Mouse (Mus musculus): ENCODE results near the gene Gm12184.
"Not testable (repeated sequence)": the region's sequence is repeated elsewhere in the genome, so short reads cannot be mapped to it uniquely, and the experiment has no call there.

Gene Gm12184

DNA sequence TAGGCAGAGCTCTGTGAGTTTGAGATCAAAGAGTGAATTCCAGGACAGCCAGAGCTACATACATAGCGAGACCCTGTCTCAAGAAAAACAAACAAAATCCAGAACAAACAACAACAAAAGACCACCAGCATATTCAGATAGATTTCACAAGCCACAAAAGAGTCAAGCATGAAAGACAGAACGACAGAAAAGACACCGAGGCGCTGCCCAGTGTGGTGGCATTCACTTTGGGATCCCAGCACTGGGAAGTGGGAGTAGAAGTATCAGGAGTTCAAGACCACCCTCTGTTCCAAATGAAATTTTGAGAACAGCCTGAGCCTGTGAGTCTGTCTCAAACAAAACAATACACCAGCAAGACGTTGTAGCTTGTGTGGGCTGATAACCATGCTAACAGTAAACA lies 20.4 kb upstream of the Gm12184 start:
- no peak for DNase-seq (ENCODE audit: low spot score in 2 of 2)

GRCm38 (mm10) chr11:48846362-48846761 lies 19.9 kb upstream of the Gm12184 start:
- DNase-seq (ENCODE audit: low spot score in 2 of 2), result not testable (repeated sequence)

GRCm38 (mm10) chr11:48845244-48845815 lies 18.9 kb upstream of the Gm12184 start:
- no peak for DNase-seq (ENCODE audit: low spot score in 2 of 2)

- DNase-seq (ENCODE audit: low spot score in 2 of 2), result no peak
These were observed 17.9 kb upstream of the Gm12184 start for GRCm38 (mm10) chr11:48844309-48844708.

DNA sequence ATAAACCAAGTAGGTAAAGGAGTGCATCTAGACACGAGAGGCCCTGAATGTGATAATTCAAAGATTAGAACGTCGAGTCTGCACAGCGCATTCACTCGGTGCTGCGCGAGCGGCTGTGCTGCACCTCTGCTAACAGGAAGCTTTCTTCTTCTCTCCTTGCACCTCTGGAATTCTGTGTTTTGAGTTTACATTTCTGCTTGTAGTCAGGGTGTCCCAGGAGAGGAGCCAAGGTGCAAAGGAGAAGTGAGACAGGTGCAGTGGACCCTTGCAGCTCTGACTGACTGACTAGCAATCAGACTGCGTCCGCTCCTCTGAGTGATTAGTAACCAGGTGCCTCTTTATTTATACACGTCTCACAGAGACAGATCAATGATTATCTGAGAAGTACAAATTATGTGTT lies 16.7 kb upstream of the Gm12184 start:
- no peak for DNase-seq (ENCODE audit: low spot score in 2 of 2)

- no peak for DNase-seq (ENCODE audit: low spot score in 2 of 2)
These were observed 15.9 kb upstream of the Gm12184 start for GRCm38 (mm10) chr11:48842378-48842792.

GRCm38 (mm10) chr11:48841213-48841612 lies 14.8 kb upstream of the Gm12184 start:
- no peak for DNase-seq (ENCODE audit: low spot score in 2 of 2)

GRCm38 (mm10) chr11:48840805-48841204 lies 14.3 kb upstream of the Gm12184 start:
- no peak for DNase-seq (ENCODE audit: low spot score in 2 of 2)

- no peak for DNase-seq (ENCODE audit: low spot score in 2 of 2)
These were observed 12.6 kb upstream of the Gm12184 start for GRCm38 (mm10) chr11:48838879-48839680.

DNA sequence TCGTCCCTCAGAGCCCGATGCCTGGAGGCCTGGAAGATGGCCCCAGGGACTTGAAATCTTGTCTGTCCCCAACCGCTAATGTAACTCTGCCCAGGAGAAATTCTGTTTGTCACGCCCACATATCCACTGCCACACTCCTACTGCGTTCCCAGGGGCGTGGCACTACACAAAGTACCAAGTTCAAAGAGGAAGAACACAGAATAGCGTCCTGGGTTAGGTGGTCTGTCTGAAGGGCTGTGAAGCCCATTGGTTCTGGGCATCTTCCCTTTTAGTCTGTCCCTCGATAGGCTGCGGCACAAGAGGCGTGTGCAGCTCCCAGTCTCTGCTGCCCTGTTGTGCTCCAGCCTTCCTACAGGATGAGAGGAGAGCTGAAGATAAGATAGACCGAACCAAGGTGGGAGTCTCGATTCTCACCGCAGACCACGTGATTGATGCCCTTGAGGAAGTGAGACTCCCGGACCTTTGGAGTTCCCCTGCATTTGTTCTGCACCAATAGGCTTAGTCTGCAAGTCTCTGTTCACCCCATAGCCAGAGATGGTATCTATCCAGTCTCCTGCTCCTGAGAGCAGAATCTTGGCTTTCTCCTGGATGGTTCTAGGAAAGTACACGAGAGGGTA lies 11.8 kb upstream of the Gm12184 start:
- no peak for DNase-seq (ENCODE audit: low spot score in 2 of 2)

GRCm38 (mm10) chr11:48837310-48838180 lies 11.1 kb upstream of the Gm12184 start:
- peak; percentile 19 to 20 for DNase-seq (ENCODE audit: low spot score in 2 of 2)

- DNase-seq (ENCODE audit: low spot score in 2 of 2), result no peak
These were observed 10.5 kb upstream of the Gm12184 start for GRCm38 (mm10) chr11:48836990-48837309.

GRCm38 (mm10) chr11:48835923-48836322 lies 9.5 kb upstream of the Gm12184 start:
- no peak for DNase-seq (ENCODE audit: low spot score in 2 of 2)

- peak; percentile 93 to 95 for DNase-seq (ENCODE audit: low spot score in 2 of 2)
These were observed 7.5 kb upstream of the Gm12184 start for GRCm38 (mm10) chr11:48833731-48834639.

DNA sequence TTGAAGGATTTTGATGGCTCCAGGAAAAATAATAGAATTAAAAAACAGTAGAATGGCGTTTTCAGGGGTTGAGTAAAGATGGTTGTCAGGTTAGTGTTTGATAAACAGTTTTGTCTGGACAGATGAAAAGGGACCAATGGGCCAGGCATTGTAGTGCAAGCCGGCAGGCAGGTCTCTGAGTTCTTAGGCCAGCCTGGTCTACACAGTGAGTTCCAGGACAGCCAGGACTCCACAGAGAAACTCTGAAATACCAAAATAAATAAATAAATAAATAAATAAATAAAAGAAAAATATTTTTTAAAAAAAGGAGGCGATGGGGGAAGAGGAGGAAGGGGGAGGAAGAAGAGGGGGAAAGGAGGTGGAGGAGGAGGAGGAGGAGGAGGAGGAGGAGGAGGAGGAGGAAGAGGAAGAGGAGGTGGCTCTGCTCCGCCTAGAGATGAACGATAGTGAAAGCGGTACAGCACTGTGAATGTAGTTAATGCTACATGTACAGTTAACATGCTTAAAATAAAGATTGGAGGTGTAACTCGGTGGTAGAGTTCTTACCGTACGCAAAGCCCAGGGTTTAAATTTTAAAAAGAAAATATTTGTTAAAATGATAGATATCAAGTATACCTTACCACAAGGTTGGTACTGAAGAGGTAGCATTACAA lies 6.7 kb upstream of the Gm12184 start:
- no peak for DNase-seq (ENCODE audit: low spot score in 2 of 2)

GRCm38 (mm10) chr11:48831273-48831672 lies 4.8 kb upstream of the Gm12184 start:
- DNase-seq (ENCODE audit: low spot score in 2 of 2), result no peak

DNA sequence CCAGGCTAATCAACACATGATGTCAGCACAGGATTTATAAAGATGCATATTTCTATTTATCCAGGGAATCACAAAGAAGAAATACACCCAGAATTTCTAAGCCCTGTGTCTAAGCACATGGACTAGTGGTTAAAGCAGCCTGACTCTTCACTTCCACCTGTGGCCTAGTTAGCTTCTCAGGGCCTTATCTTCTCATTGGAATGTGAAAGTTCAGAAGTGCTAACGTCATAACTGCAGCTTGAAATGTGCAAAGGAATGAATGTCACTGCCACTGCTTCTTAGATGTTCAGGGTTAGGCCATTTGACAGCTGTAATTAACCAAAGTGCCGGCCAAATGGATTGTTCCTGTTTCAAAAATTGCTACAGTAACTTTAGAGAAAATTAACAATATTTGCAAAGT lies 3.8 kb upstream of the Gm12184 start:
- DNase-seq (ENCODE audit: low spot score in 2 of 2), result no peak

DNA sequence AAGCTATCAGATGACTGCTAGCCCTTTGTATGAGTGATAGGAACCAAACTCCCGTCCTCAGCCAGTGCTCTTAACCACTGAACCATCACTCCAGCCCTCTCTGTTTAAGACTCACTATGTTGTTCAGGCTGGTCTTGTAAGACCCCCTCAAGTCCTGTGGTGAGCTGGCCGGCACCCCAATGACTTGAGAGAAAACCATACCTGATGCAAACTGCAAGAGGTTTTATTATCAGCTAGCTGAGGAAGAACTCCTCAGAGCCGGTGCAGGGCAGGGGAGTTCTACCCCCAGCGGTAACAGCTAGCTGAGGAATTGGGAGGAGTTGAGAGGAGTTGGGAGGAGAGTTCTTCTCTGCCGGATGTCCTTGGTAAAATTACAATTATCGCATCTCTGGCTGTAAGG lies 1.5 kb upstream of the Gm12184 start:
- no peak for DNase-seq (ENCODE audit: low spot score in 2 of 2)

DNA sequence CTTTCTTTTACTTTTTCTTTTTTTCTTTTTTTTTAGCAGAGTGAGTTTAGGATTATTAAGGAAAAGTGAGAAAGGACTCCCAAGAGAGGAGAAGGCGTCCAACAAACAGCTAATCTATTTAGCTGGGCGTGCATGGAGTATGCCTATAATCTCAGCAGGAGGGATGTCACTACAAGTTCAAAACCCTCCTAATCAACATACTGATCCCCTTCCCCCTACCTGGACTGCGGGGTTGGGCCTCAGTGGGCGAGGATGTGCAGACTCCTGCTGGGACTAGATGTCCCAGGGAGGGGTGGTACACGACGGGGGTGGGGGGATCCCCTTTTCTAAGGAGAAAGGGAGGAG lies 269 bp upstream of the Gm12184 start:
- DNase-seq (ENCODE audit: low spot score in 2 of 2), result no peak

GRCm38 (mm10) chr11:48824311-48824830 lies 2.1 kb downstream of the Gm12184 start:
- no peak for DNase-seq (ENCODE audit: low spot score in 2 of 2)
